Mouse (Mus musculus) hindbrain, embryonic 14.5 days (tissue): ENCODE results near the gene Plbd2. TPM values are rescaled to one million over a fixed set of nuclear protein-coding genes. Genes with fewer than 3 reads are reported as not detected.

ENCODE experiments used
- ATAC-seq: fragments of 200-750 bp; cut with Nextera tagmentation; 2 replicates; pipeline ENCODE4 v1.8.0; 2017; ENCODE audit warnings: moderate number of reproducible peaks, mild to moderate bottlenecking, moderate TSS enrichment, moderate library complexity; ENCODE audit not compliant: low FRiP score
- DNase-seq: peaks from one replicate; pipeline ENCODE4 v3.0.0-alpha.2; 2015; ENCODE audit warnings: low spot score
- H3K27ac ChIP-seq: fragments of 300-500 bp; sonication (generic); 2 replicates; pipeline ENCODE4 v1.5.1; 2014; ENCODE audit warnings: mild to moderate bottlenecking, moderate library complexity
- H3K27me3 ChIP-seq: fragments of 300-500 bp; sonication (generic); 2 replicates; pipeline ENCODE4 v1.6.1; 2014; ENCODE audit warnings: mild to moderate bottlenecking, low read length, mixed read lengths; ENCODE audit not compliant: control insufficient read depth, insufficient read depth
- H3K36me3 ChIP-seq: fragments of 300-500 bp; sonication (generic); replicated peaks from 2 replicates; pipeline ENCODE4 v1.6.1; 2014; ENCODE audit not compliant: control insufficient read depth, insufficient read depth
- H3K4me1 ChIP-seq: fragments of 300-500 bp; sonication (generic); replicated peaks from 2 replicates; pipeline ENCODE4 v1.6.1; 2014; ENCODE audit warnings: antibody characterized with exemption, low read length, mixed read lengths; ENCODE audit not compliant: control insufficient read depth, insufficient read depth
- H3K4me2 ChIP-seq: fragments of 300-500 bp; sonication (generic); replicated peaks from 2 replicates; pipeline ENCODE4 v1.6.1; 2014; ENCODE audit warnings: mild to moderate bottlenecking, moderate library complexity
- H3K4me3 ChIP-seq: fragments of 300-500 bp; sonication (generic); replicated peaks from 2 replicates; pipeline ENCODE4 v1.5.1; 2014; ENCODE audit warnings: mild to moderate bottlenecking, low read length
- H3K9ac ChIP-seq: fragments of 300-500 bp; sonication (generic); 2 replicates; pipeline ENCODE4 v1.6.1; 2014
- H3K9me3 ChIP-seq: fragments of 300-500 bp; sonication (generic); 2 replicates; pipeline ENCODE4 v1.6.1; 2016; ENCODE audit warnings: low read length; ENCODE audit not compliant: control insufficient read depth
- WGBS: fragments of 180-500 bp; shearing (Covaris S2); extraction: QIAGEN DNeasy Blood & Tissue Kit; methylation state at CpG from one replicate; pipeline ENCODE4 v1.1.7; 2014; 5-methylcytosine and 5-hydroxymethylcytosine counted together
- polyA plus RNA-seq: library from polyadenylated mRNA; unstranded; fragments of >200 nt; fragmentation: Nextera tagmentation; extraction: Ambion mirVana; gene quantifications from 2 replicates; pipeline ENCODE4 v1.2.1, GENCODE M21; 2014

Gene Plbd2
- polyA plus RNA-seq, 1 experiment from 2014 or later, result 28.8 TPM

DNA sequence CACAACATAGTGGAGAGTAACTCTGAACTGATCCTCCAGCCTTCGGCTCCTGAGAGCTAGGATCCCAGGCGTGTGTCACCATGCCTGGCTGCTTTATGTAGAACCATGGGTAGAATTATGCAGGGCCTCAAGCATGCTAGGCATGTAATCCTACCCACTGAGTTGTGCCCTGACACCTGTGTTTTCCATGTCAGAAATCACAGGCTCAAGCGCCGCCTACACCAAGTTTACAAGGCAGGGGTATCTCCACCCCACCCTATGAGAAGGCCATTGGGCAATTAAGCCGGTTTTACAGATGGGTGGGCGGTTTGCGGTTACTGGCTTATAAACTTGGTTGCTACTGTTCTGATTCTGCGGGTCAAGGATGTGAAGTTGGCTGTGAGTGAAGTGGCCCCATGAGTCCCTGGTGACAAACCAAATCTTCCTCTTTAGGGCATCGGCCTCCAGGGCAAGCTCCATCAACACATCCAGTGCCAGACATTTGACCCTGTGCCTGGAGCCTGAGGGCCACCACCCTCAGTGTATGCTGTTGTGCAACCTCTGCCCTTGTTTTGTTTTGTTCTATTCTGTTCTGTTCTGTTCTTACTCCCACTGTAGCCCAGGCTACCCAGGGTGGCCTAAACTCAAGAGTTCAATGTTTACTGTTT is 10.7 kb upstream of the Plbd2 start:
- no peak overlapping the region for H3K4me2 ChIP-seq
- 85% methylated on average over 9 of the region's 9 CpGs for WGBS
- no peaks in the 10 kb centered on the region for H3K9me3 ChIP-seq
- no peak overlapping the region for H3K4me3 ChIP-seq
- ATAC-seq (no peak), DNase-seq (no peak)
- no peak overlapping the region for H3K9ac ChIP-seq
- peaks cover 14% of the 10 kb centered on the region for H3K4me1 ChIP-seq
- H3K36me3 ChIP-seq, result no peaks in the 10 kb centered on the region
- no peaks in the 10 kb centered on the region for H3K27me3 ChIP-seq
- H3K27ac ChIP-seq, result no peak overlapping the region

DNA sequence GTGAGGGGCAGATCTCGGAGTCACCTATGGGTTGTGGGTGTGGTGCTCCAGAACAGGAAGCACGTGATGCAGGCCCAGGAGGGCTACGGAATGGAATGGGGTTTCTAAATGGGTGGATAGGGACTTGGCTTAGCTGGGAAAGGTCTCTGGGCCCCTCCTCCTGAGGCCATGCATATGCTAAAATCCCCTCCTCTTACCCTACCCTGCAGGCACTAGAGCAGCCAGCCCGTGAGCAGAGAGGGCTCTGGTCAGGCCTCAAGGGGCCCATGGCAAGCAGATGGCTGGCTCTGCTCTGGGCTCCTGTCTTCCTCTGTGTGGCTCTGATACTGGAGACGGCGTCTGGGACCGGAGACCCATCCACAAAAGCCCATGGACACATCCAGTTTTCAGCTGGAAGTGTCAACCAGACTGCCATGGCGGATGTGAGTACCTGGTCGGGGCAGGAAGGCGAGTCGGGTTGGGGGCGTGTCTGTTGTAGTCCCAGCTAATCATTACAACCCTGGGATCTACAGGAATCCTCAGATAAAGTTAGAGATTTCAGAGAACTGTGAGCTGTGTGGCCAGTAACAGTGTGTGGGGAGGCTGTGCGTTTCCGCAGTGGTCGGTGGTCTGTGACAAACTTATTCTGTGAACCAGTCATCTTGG is 9.6 kb upstream of the Plbd2 start:
- peaks cover 14% of the 10 kb centered on the region for H3K4me1 ChIP-seq
- no peak overlapping the region for H3K27ac ChIP-seq
- no peak overlapping the region for H3K9ac ChIP-seq
- H3K36me3 ChIP-seq, result no peaks in the 10 kb centered on the region
- H3K4me2 ChIP-seq, result no peak overlapping the region
- H3K9me3 ChIP-seq, result no peaks in the 10 kb centered on the region
- DNase-seq (no peak), ATAC-seq (no peak)
- no peaks in the 10 kb centered on the region for H3K27me3 ChIP-seq
- H3K4me3 ChIP-seq, result no peak overlapping the region
- 38% methylated on average over 15 of the region's 15 CpGs for WGBS

DNA sequence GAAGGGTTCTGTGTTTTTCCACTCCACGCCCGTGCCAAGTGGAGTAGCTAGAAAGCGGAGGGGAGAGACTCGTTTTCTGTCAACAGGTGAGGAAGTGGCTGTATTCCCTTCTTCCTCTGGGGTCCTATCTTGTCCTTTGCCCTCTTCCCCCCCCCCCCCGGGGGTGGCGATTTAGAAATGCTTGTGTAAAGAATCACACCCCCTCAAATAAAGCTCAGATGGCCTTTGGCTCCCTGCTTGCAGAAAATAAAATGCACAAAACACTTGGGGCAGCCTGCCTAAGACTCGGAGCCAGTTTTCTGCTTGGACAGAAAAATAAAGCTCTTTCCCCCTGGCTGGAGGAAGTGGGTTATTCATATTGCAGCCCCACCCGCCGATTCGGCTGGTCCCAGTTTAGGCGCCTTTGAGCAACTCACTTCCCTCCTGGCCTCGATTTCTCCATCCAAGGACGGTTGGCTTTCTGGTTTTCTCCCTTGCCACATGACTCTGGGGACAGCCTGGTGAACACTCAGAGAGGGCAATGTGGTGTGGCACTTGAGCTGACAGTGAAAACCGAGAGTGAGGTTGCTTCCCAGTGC is 8.3 kb upstream of the Plbd2 start:
- Histone ChIP-seq H3K4me3 (peak overlapping the region; percentile 38), H3K4me1 (peaks cover 15% of the 10 kb centered on the region)

DNA sequence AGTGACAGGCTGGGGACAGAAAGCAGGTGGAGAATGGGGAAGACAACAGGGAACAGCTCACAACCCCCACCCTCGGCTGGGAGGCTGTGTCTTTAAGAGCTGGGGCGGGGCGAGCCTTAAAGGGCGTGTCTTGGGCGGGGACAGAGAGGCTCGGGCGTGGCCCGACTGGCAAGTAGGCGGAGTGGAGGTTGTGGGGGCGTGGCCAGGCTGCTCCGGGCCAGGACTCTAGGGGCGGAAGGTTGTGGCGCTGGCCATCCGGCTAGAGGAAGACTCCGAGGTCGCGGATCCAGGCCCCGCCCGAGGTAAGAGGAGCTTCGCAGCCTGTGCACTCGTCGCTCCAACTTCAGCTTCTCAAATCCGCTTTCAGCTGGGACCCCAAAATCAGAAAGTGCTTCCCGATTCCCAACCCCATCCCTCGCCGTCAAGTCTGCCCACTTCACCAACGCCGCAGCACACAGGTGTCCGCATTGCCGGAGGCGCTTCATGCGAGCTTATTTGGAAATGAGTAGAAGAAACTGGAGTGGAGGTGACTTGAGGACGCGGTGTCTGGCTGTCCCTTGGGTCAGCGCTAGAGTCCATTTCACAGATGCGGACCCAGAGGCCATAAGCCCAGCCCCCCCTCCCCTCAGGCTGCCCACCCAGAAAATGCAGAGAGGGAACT is 7.7 kb upstream of the Plbd2 start, which contains the start of gene Slc8b1:
Slc8b1 (plus strand) TSS at position 187 of the 661 bp plus-strand sequence.
- peak within 1 kb of the TSS; percentile 38 for H3K4me3 ChIP-seq
- no peaks in the 10 kb centered on the region for H3K36me3 ChIP-seq
- DNase-seq (peak; percentile 77), ATAC-seq (peak; percentile 87)
- no peak within 1 kb of the TSS for H3K27ac ChIP-seq
- peaks cover 20% of the 10 kb centered on the region for H3K4me1 ChIP-seq
- H3K27me3 ChIP-seq, result no peaks in the 10 kb centered on the region
- H3K9me3 ChIP-seq, result no peaks in the 10 kb centered on the region
- peak within 1 kb of the TSS; percentile 58 for H3K4me2 ChIP-seq
- H3K9ac ChIP-seq, result peak within 1 kb of the TSS; percentile 42
- WGBS, result 1% methylated on average over 36 of the region's 36 CpGs

More for the DNA sequence above, 8.3 kb upstream of the Plbd2 start:
- H3K27ac ChIP-seq, result no peak overlapping the region
- H3K9ac ChIP-seq, result peak overlapping the region; percentile 42; the same call in 1 of the 2 replicates
- H3K4me2 ChIP-seq, result peak overlapping the region; percentile 58
- DNase-seq, result no peak
- H3K27me3 ChIP-seq, result no peaks in the 10 kb centered on the region
- H3K36me3 ChIP-seq, result no peaks in the 10 kb centered on the region
- WGBS, result 37% methylated on average over 14 of the region's 14 CpGs
- H3K9me3 ChIP-seq, result no peaks in the 10 kb centered on the region
- no peak for ATAC-seq

DNA sequence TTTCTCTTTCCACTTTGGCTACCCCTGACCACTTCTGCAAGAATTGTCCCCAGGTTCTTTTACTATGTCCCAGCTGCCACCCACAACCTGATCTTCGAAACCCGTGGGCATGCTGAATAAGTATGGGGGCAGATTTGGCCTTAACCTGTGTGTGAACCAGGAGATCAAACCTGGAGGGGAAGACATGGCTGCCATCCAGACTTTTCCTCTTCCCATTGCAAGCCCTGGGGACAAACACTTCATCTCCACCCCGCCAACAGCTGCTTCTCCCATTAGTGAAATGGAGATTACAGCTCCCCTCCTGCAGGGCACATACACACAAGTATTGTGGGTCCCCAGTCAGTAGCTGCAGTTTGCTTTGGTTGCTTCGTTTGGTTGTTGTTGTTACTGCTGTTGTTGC is 3.9 kb upstream of the Plbd2 start:
- H3K4me3 ChIP-seq, result no peak overlapping the region
- WGBS, result 48% methylated on average over 4 of the region's 4 CpGs
- no peaks in the 10 kb centered on the region for H3K27me3 ChIP-seq
- H3K36me3 ChIP-seq, result no peaks in the 10 kb centered on the region
- no peak for ATAC-seq
- no peak for DNase-seq
- no peak overlapping the region for H3K9ac ChIP-seq
- H3K27ac ChIP-seq, result no peak overlapping the region
- peaks cover 20% of the 10 kb centered on the region for H3K4me1 ChIP-seq
- no peak overlapping the region for H3K4me2 ChIP-seq
- no peaks in the 10 kb centered on the region for H3K9me3 ChIP-seq

DNA sequence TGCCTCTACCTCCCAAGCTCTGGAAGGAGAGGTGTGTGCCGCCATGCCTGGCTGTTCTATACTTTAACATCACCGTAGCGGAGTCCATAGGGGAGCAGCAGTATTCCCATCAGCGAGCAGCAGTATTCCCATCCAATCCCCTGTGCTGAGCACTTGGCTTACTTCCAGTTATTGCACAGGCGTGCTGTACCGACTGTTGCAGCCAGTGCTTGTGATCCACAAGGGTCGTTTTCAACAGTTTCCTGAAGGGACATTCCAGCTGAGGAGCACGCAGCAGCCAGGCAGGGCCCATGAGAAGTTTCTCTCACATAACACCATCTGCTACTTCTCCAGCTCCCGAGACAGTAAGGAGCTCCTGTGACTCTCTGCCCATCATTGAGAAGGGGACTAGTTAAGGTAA is 3.1 kb upstream of the Plbd2 start:
- DNase-seq (no peak), ATAC-seq (no peak)
- Histone ChIP-seq H3K9ac (no peak overlapping the region), H3K27ac (no peak overlapping the region), H3K9me3 (no peaks in the 10 kb centered on the region), H3K36me3 (no peaks in the 10 kb centered on the region), H3K4me3 (no peak overlapping the region), H3K4me2 (no peak overlapping the region), H3K4me1 (peaks cover 28% of the 10 kb centered on the region), H3K27me3 (no peaks in the 10 kb centered on the region)
- 48% methylated on average over 9 of the region's 9 CpGs for WGBS

DNA sequence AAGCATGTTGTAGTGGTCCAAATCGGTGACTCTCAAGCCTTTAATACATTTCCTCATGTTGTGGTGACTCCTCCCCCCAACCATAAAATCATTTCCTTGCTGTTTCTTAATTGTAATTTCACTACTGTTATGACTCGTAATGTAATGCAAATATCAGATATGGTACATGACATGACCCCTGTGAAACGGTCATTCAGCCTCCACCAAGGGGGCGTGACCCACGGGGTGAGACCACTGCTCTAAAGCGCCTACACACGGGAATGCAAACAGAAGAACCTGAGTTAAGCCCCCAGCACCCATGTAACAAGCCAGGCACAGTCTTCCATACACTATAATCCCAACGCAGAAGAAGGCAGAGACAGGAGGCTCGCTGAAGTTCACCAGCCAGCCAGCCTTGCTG is 2.4 kb upstream of the Plbd2 start:
- no peak overlapping the region for H3K4me2 ChIP-seq
- H3K9me3 ChIP-seq, result no peaks in the 10 kb centered on the region

DNA sequence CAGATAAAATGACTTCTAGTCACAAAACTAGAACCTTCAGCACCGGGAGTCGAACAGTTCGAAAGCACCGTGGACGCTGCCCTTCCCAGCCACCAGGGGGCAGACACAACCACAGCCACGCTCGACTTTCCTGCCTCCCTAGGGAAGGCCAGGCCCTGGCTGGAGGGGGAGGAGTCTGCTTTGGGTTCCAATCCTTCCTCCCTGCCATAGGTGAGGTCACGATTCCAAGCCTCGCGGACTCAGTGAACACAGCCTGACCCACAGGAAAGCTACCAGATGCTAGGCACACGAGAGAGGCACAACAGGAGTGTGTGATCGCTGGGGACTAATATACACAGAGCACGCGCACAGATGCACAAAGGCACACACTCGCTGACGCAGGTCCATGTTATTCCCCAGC is 1.9 kb upstream of the Plbd2 start:
- no peak for ATAC-seq

More for the DNA sequence above, 2.4 kb upstream of the Plbd2 start:
- H3K27ac ChIP-seq, result no peak overlapping the region
- H3K27me3 ChIP-seq, result no peaks in the 10 kb centered on the region
- H3K36me3 ChIP-seq, result no peaks in the 10 kb centered on the region
- no peak for ATAC-seq
- 65% methylated on average over 9 of the region's 9 CpGs for WGBS
- peaks cover 22% of the 10 kb centered on the region for H3K4me1 ChIP-seq
- H3K4me3 ChIP-seq, result no peak overlapping the region
- H3K9ac ChIP-seq, result no peak overlapping the region
- no peak for DNase-seq

DNA sequence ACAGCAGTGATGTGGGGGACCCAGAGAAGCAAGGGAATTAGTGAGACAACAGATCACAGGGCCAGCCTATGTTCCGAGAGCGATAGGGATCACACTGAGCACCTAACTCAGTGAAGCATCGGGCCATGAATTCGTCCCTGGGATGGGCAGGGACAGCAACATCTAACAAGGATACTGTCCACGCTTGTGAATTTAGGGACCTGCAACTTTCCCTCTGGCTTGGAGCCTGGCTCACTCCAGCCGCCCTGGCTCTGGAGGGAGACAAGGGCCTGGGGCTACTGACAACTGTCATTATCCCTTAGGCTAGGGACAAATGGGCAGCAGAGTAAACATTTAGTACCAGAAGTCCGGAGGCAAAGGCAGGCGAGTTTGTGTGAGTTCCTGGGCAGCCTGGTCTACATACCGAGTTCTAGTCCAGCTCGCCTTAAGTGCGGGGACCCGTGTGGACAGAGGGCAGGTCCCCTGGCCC is 716 bp downstream of the Plbd2 start:
- ATAC-seq, result no peak
- Histone ChIP-seq H3K4me1 (peaks cover 20% of the 10 kb centered on the region), H3K4me3 (peak overlapping the region; percentile 96), H3K27me3 (no peaks in the 10 kb centered on the region), H3K9me3 (no peaks in the 10 kb centered on the region), H3K36me3 (peaks cover 10% of the 10 kb centered on the region; the same call in 1 of the 2 replicates), H3K9ac (peak overlapping the region; percentile 91), H3K4me2 (peak overlapping the region; percentile 96), H3K27ac (peak overlapping the region; percentile 26; the same call in 1 of the 2 replicates)
- no peak for DNase-seq
- 9% methylated on average over 12 of the region's 12 CpGs for WGBS

More for the DNA sequence above, 1.9 kb upstream of the Plbd2 start:
- H3K4me3 ChIP-seq, result no peak overlapping the region
- 25% methylated on average over 16 of the region's 16 CpGs for WGBS
- no peak overlapping the region for H3K9ac ChIP-seq
- no peak overlapping the region for H3K4me2 ChIP-seq
- H3K4me1 ChIP-seq, result peaks cover 20% of the 10 kb centered on the region
- H3K27ac ChIP-seq, result no peak overlapping the region
- H3K9me3 ChIP-seq, result no peaks in the 10 kb centered on the region
- H3K36me3 ChIP-seq, result no peaks in the 10 kb centered on the region
- H3K27me3 ChIP-seq, result no peaks in the 10 kb centered on the region
- DNase-seq, result peak; percentile 62
